ENCODE assay signal across 7 mouse cellular contexts in the genomic region with DNA sequence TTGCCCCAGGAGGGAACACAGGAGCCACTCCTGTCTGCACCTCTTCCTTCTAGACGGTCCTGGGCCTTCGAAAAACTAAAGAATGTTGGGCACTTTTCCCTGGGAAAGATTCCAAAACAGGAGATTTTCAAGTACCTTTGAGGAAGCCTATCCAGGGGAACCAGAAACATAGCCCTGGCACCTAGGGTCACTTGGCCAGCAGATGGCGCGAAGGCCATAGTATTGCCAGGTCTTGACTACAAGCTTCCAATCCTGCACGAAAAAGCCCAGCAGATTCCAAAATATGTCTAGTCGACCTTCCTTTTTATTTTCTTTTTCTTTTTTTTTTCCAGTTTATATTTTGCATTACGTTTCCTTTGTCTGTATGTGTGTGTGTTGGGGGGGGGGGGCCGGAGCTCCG. TPM values are rescaled to one million over a fixed set of nuclear protein-coding genes. Genes with fewer than 3 reads are reported as not detected.
DNase-seq lines count a peak whose midpoint lies in the region; ATAC-seq and TF ChIP-seq lines count a peak whose summit lies in the region.

No protein-coding gene starts in this region.

- ATAC-seq in intestine, embryonic 14.5 days (replicated peaks; ENCODE audit: low FRiP score, low TSS enrichment, low read depth): no peak
- no peak for ATAC-seq in intestine, embryonic 15.5 days

- 55% methylated on average over 9 of the region's 9 CpGs for whole genome bisulfite sequencing in intestine, embryonic 14.5 days
- 55% methylated on average over 9 of the region's 9 CpGs for WGBS in intestine, embryonic 15.5 days

- H3K27ac ChIP-seq in intestine, embryonic 14.5 days (ENCODE audit: low read depth): no peak overlapping the region
- no peak overlapping the region for H3K27ac ChIP-seq in intestine, embryonic 15.5 days

- DNase-seq in intestine, embryonic 14.5 days (ENCODE audit: low spot score): peak; percentile 65
- DNase-seq in A20 (ENCODE audit: low read depth, low spot score): peak; percentile 55
- peak; percentile 51 to 63 for DNase-seq in kidney, adult 8-10 months
- peak; percentile 69 for DNase-seq in retina, embryonic 14.5 days (ENCODE audit: low spot score)
- no peak for DNase-seq in gastrocnemius, adult 18-20 months (ENCODE audit: low spot score)

- H3K9me3 ChIP-seq in intestine, embryonic 14.5 days (ENCODE audit: control insufficient read depth, low read length): no peaks in the 10 kb centered on the region
- H3K9me3 ChIP-seq in intestine, embryonic 15.5 days: no peaks in the 10 kb centered on the region
- H3K9me3 ChIP-seq in E14TG2a.4 (ENCODE audit: low read length): no peaks in the 10 kb centered on the region

- H3K27me3 ChIP-seq in intestine, embryonic 14.5 days (replicated peaks; ENCODE audit: control insufficient read depth, insufficient read depth, low read length): no peaks in the 10 kb centered on the region
- H3K27me3 ChIP-seq in intestine, embryonic 15.5 days (replicated peaks): no peaks in the 10 kb centered on the region
- no peaks in the 10 kb centered on the region for H3K27me3 ChIP-seq in E14TG2a.4 (ENCODE audit: insufficient read depth, low read length)

- no peaks in the 10 kb centered on the region for H3K36me3 ChIP-seq in intestine, embryonic 14.5 days (ENCODE audit: control insufficient read depth, insufficient read depth, low read length)
- no peaks in the 10 kb centered on the region for H3K36me3 ChIP-seq in intestine, embryonic 15.5 days
- no peaks in the 10 kb centered on the region for H3K36me3 ChIP-seq in E14TG2a.4 (ENCODE audit: insufficient read depth, low read length)

- TF ChIP-seq CTCF in E14TG2a.4 (conservative IDR thresholded peaks at IDR 0.05; ENCODE audit: low read length): 0 out of 2 replicates have a peak, but pooled peaks have one; percentile 7

- H3K4me1 ChIP-seq in intestine, embryonic 14.5 days (replicated peaks; ENCODE audit: control insufficient read depth, insufficient read depth, low read length): peaks cover 6% of the 10 kb centered on the region
- no peaks in the 10 kb centered on the region for H3K4me1 ChIP-seq in intestine, embryonic 15.5 days (replicated peaks)
- peaks cover 11% of the 10 kb centered on the region for H3K4me1 ChIP-seq in E14TG2a.4 (replicated peaks; ENCODE audit: low read depth, low read length)

- no peak overlapping the region for H3K9ac ChIP-seq in intestine, embryonic 14.5 days (ENCODE audit: low read length)
- no peak overlapping the region for H3K9ac ChIP-seq in intestine, embryonic 15.5 days

- no peak overlapping the region for H3K4me3 ChIP-seq in intestine, embryonic 14.5 days (ENCODE audit: low read depth, low read length)
- H3K4me3 ChIP-seq in intestine, embryonic 15.5 days (replicated peaks): no peak overlapping the region
- H3K4me3 ChIP-seq in E14TG2a.4 (replicated peaks; ENCODE audit: low read length): no peak overlapping the region

- H3K4me2 ChIP-seq in intestine, embryonic 14.5 days (ENCODE audit: low read length): no peak overlapping the region
- H3K4me2 ChIP-seq in intestine, embryonic 15.5 days (replicated peaks): no peak overlapping the region

RNA-seq across cellular contexts. Expression of a gene that starts 5.8 kb away (rescaled TPM):
- polyA plus RNA-seq in intestine, embryonic 14.5 days (2014; fragmentation: Nextera tagmentation; extraction: Ambion mirVana): 0.34 and 1.4 TPM in 2 replicates
- polyA plus RNA-seq in intestine, embryonic 15.5 days (2015; fragmentation: Nextera tagmentation; extraction: Ambion mirVana): 5.3 and 10.7 TPM in 2 replicates
- total RNA-seq in gastrocnemius, adult 18-20 months (2021): not detected

RNA-seq across cellular contexts. Expression of a gene that starts 5.8 kb away (rescaled TPM):
- 17.6 and 18.7 TPM in 2 replicates for polyA plus RNA-seq in intestine, embryonic 14.5 days (2014; fragmentation: Nextera tagmentation; extraction: Ambion mirVana)
- polyA plus RNA-seq in intestine, embryonic 15.5 days (2015; fragmentation: Nextera tagmentation; extraction: Ambion mirVana): 12.2 and 15.6 TPM in 2 replicates
- total RNA-seq in gastrocnemius, adult 18-20 months (2021): 10 to 100 TPM in 1 of 2 experiments, 1 to 10 TPM in 1; 9.3 to 10.9 TPM
